Mouse (Mus musculus): ENCODE data around the gene Rnf31. TPM values are rescaled to one million over a fixed set of nuclear protein-coding genes. Genes with fewer than 3 reads are reported as not detected.

Gene Rnf31
- polyA plus RNA-seq, 1 experiment from 2014 or later: 16.9 TPM

- Histone ChIP-seq H3K9me3 (ENCODE audit: low read depth, low read length) (no peaks in the 10 kb centered on the region), H3K27ac (ENCODE audit: low read depth) (no peak overlapping the region), H3K4me3 (ENCODE audit: low read depth, low read length) (no peak overlapping the region), H3K36me3 (ENCODE audit: insufficient read depth) (peaks cover 18% of the 10 kb centered on the region), H3K4me1 (ENCODE audit: insufficient read depth) (0 out of 2 replicates have a peak, but pooled peaks cover 6% of the 10 kb centered on the region), H3K27me3 (ENCODE audit: insufficient read depth, low read length) (no peaks in the 10 kb centered on the region), H3K9ac (no peak overlapping the region), H3K4me2 (no peak overlapping the region)
- DNase-seq: no peak
- WGBS: 75% methylated on average over 9 of the region's 9 CpGs
- TF ChIP-seq CTCF (IDR thresholded peaks at IDR 0.05; ENCODE audit: low read depth): peak; percentile 44
- no peak for ATAC-seq (ENCODE audit: insufficient read depth)
Observed at GRCm38 (mm10) chr14:55581981-55582681, 9.4 kb upstream of the Rnf31 start.

DNA sequence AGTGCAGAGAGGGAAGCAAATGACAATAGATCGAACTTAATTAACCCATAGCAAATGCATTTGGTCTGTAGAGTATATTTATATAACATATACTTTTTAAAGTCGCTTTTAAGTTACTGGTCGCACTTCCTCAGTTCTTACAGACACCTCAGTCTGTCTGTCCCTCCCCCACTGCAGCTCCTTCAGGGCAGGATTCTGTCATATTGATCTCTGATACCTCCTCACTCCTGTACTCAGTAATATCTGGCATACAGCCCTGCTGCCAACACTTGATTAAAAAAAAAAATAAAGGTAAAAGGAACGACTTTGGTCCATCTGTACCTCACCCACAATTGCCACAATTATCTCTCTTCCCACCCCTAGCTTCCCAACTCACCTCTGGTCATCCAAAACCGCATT lies 7.2 kb upstream of the Rnf31 start:
- Histone ChIP-seq H3K4me2 (peak overlapping the region; percentile 81), H3K9ac (no peak overlapping the region), H3K27me3 (ENCODE audit: insufficient read depth, low read length) (no peaks in the 10 kb centered on the region), H3K9me3 (ENCODE audit: low read depth, low read length) (no peaks in the 10 kb centered on the region), H3K4me1 (ENCODE audit: insufficient read depth) (0 out of 2 replicates have a peak, but pooled peaks cover 6% of the 10 kb centered on the region), H3K36me3 (ENCODE audit: insufficient read depth) (peaks cover 28% of the 10 kb centered on the region), H3K4me3 (ENCODE audit: low read depth, low read length) (peak overlapping the region; percentile 47), H3K27ac (ENCODE audit: low read depth) (no peak overlapping the region)
- no peak for ATAC-seq (ENCODE audit: insufficient read depth)
- TF ChIP-seq CTCF (IDR thresholded peaks at IDR 0.05; ENCODE audit: low read depth): no peak
- DNase-seq: no peak
- WGBS: 32% methylated on average over 5 of the region's 5 CpGs

GRCm38 (mm10) chr14:55584702-55585565 lies 6.6 kb upstream of the Rnf31 start, which contains the start of gene Emc9:
Emc9 (minus strand) TSS chr14:55585302.
- WGBS: 3% methylated on average over 43 of the region's 43 CpGs
- H3K27ac ChIP-seq (ENCODE audit: low read depth): peak within 1 kb of the TSS; percentile 24; the same call in 1 of the 2 replicates
- H3K4me1 ChIP-seq (ENCODE audit: insufficient read depth): 0 out of 2 replicates have a peak, but pooled peaks cover 6% of the 10 kb centered on the region
- peak; percentile 72 for ATAC-seq (ENCODE audit: insufficient read depth)
- H3K36me3 ChIP-seq (ENCODE audit: insufficient read depth): peaks cover 27% of the 10 kb centered on the region
- H3K4me2 ChIP-seq: peak within 1 kb of the TSS; percentile 81
- DNase-seq: peak; percentile 48
- peak within 1 kb of the TSS; percentile 47 for H3K4me3 ChIP-seq (ENCODE audit: low read depth, low read length)
- H3K27me3 ChIP-seq (ENCODE audit: insufficient read depth, low read length): no peaks in the 10 kb centered on the region
- no peak for TF ChIP-seq CTCF (IDR thresholded peaks at IDR 0.05; ENCODE audit: low read depth)
- H3K9ac ChIP-seq: peak within 1 kb of the TSS; percentile 56
- H3K9me3 ChIP-seq (ENCODE audit: low read depth, low read length): no peaks in the 10 kb centered on the region

DNA sequence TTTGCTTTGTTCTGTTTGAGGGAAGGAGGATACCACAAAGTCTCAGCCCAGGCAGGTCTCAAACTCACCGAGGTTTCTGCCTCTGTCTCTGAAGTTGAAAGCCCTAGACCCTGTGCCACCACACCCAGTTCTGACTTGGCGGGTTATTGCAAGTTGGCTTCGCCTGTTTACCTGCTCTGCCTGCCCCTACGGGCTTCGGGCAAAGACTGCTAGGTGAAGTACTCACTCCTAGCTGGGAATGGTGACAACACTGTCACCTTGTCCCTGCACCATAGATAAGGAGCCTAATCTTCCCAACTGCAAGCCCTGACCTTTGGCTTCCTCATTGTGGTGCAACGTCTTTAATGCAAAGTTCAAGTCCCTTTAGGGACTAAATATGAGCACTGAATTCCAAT lies 5.9 kb upstream of the Rnf31 start:
- no peak for DNase-seq
- no peak for ATAC-seq (ENCODE audit: insufficient read depth)
- no peak overlapping the region; the same call in 1 of the 2 replicates for H3K4me3 ChIP-seq (ENCODE audit: low read depth, low read length)
- 47% methylated on average over 6 of the region's 6 CpGs for WGBS
- H3K36me3 ChIP-seq (ENCODE audit: insufficient read depth): peaks cover 21% of the 10 kb centered on the region
- H3K9ac ChIP-seq: no peak overlapping the region
- peak overlapping the region; percentile 24; the same call in 1 of the 2 replicates for H3K27ac ChIP-seq (ENCODE audit: low read depth)
- no peaks in the 10 kb centered on the region for H3K9me3 ChIP-seq (ENCODE audit: low read depth, low read length)
- no peak for TF ChIP-seq CTCF (IDR thresholded peaks at IDR 0.05; ENCODE audit: low read depth)
- H3K27me3 ChIP-seq (ENCODE audit: insufficient read depth, low read length): no peaks in the 10 kb centered on the region
- H3K4me1 ChIP-seq (ENCODE audit: insufficient read depth): 0 out of 2 replicates have a peak, but pooled peaks cover 6% of the 10 kb centered on the region
- H3K4me2 ChIP-seq: peak overlapping the region; percentile 81

- no peaks in the 10 kb centered on the region for H3K9me3 ChIP-seq (ENCODE audit: low read depth, low read length)
- DNase-seq (no peak), ATAC-seq (ENCODE audit: insufficient read depth) (no peak)
- no peak for TF ChIP-seq CTCF (IDR thresholded peaks at IDR 0.05; ENCODE audit: low read depth)
- peak overlapping the region; percentile 24; the same call in 1 of the 2 replicates for H3K27ac ChIP-seq (ENCODE audit: low read depth)
- 86% methylated on average over 2 of the region's 2 CpGs for WGBS
- no peak overlapping the region for H3K4me2 ChIP-seq
- no peaks in the 10 kb centered on the region for H3K27me3 ChIP-seq (ENCODE audit: insufficient read depth, low read length)
- H3K4me3 ChIP-seq (ENCODE audit: low read depth, low read length): no peak overlapping the region
- H3K4me1 ChIP-seq (ENCODE audit: insufficient read depth): 0 out of 2 replicates have a peak, but pooled peaks cover 6% of the 10 kb centered on the region
- H3K9ac ChIP-seq: no peak overlapping the region
- H3K36me3 ChIP-seq (ENCODE audit: insufficient read depth): peaks cover 15% of the 10 kb centered on the region
Observed at GRCm38 (mm10) chr14:55586149-55586548, 5.4 kb upstream of the Rnf31 start.

- H3K9ac ChIP-seq: no peak overlapping the region
- no peaks in the 10 kb centered on the region for H3K27me3 ChIP-seq (ENCODE audit: insufficient read depth, low read length)
- DNase-seq: no peak
- TF ChIP-seq CTCF (IDR thresholded peaks at IDR 0.05; ENCODE audit: low read depth): no peak
- H3K36me3 ChIP-seq (ENCODE audit: insufficient read depth): peaks cover 19% of the 10 kb centered on the region
- ATAC-seq (ENCODE audit: insufficient read depth): no peak
- no peaks in the 10 kb centered on the region for H3K9me3 ChIP-seq (ENCODE audit: low read depth, low read length)
- no peak overlapping the region for H3K27ac ChIP-seq (ENCODE audit: low read depth)
- no peak overlapping the region for H3K4me2 ChIP-seq
- H3K4me1 ChIP-seq (ENCODE audit: insufficient read depth): peaks cover 12% of the 10 kb centered on the region; the same call in 1 of the 2 replicates
- 98% methylated on average over 5 of the region's 5 CpGs for WGBS
- no peak overlapping the region for H3K4me3 ChIP-seq (ENCODE audit: low read depth, low read length)
Observed at GRCm38 (mm10) chr14:55589271-55589670, 2.2 kb upstream of the Rnf31 start.
